Mouse (Mus musculus): Measurements from ENCODE around the gene Ubr4. TPM values are rescaled to one million over a fixed set of nuclear protein-coding genes. Genes with fewer than 3 reads are reported as not detected.
A peak's percentile ranks its signal among the peaks of the same experiment; 100 is the strongest.
"Not testable (repeated sequence)": the region's sequence is repeated elsewhere in the genome, so short reads cannot be mapped to it uniquely, and the experiment has no call there.

Gene Ubr4
- polyA plus RNA-seq, 2 experiments, result 86.6 to 159 TPM

DNA sequence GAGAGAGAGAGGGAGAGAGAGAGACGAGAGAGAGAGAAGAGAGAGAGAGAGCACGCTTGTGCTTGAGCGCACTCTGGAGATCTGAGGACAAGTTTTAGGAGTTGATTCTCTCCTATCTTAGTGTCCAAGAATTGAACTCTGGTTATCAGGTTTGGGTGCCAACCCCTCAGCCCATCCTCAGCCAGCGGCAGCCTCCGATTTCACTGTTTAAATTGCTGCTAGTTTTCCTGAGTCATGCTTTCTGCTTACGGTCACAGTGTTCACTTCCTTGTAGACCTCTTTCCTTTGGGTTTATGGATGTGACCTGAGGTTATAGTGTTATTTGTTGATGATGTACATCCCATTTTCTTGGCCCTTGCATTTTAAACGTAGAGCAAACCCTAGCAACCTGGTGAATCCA is 29.8 kb downstream of the Ubr4 start:
- no peak overlapping the region for H3K4me2 ChIP-seq (replicated peaks; ENCODE audit: low read depth, low read length, severe bottlenecking)
- peak overlapping the region; percentile 37 for H3K9ac ChIP-seq (ENCODE audit: low read depth, low read length, severe bottlenecking)
- no peak for DNase-seq (ENCODE audit: low spot score)
- no peaks in the 10 kb centered on the region for H3K9me3 ChIP-seq (ENCODE audit: control insufficient read depth, low read length)
- 85% methylated on average over 7 of the region's 7 CpGs for WGBS
- no peak for TF ChIP-seq POLR2A (IDR thresholded peaks at IDR 0.05; ENCODE audit: borderline replicate concordance, extremely low read depth, insufficient read depth, insufficient read length)
- H3K4me3 ChIP-seq (replicated peaks; ENCODE audit: low read length), result no peak overlapping the region
- ATAC-seq (ENCODE audit: low FRiP score, low read depth), result no peak
- peaks cover 4% of the 10 kb centered on the region; the same call in 1 of the 2 replicates for H3K36me3 ChIP-seq (ENCODE audit: control insufficient read depth, insufficient read depth, low read length)
- H3K27me3 ChIP-seq (ENCODE audit: control insufficient read depth, insufficient read depth, low read length), result no peaks in the 10 kb centered on the region
- peaks cover 10% of the 10 kb centered on the region for H3K4me1 ChIP-seq (ENCODE audit: control insufficient read depth, insufficient read depth, low read length)
- H3K27ac ChIP-seq (replicated peaks; ENCODE audit: low read depth, low read length), result no peak overlapping the region

DNA sequence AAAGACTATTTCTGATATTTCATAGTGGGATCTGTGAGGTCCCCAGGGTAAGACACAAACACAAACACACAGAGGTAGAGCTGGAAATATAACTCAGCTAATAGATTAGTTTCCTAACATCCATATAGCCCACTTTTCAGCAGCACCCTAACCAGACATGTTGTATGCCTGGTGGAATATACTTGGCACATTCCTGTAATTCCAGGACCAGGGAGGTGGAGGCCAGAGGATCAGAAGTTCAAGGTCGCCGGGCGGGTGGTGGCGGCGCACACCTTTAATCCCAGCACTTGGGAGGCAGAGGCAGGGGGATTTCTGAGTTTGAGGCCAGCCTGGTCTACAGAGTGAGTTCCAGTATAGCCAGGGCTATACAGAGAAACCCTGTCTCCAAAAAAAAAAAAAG is 33.4 kb downstream of the Ubr4 start:
- 91% methylated on average over 5 of the region's 5 CpGs for WGBS

DNA sequence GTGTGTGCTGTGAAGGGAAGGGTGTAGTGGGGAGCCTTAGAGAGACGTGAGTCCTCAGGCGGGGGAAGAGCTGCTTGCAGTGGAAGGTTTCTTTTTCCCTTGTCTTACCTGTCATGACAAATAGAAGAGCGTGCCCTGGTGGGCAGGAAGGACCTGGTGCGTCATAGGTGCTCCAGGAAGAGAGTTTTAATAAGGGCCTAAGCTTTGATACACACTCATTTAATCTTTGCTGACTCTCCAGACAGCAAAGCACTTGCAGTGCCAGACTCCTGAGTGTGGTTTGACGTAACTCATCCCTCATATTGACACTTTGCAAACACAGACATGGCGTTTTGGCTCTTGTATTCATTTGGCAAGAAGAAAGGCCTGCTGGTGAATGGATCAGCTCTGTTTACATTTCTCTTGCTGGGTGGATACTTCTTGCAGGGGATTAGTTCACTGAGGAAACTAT is 34.5 kb downstream of the Ubr4 start:
- Histone ChIP-seq H3K4me2 (replicated peaks; ENCODE audit: low read depth, low read length, severe bottlenecking) (no peak overlapping the region), H3K9ac (ENCODE audit: low read depth, low read length, severe bottlenecking) (no peak overlapping the region), H3K4me3 (replicated peaks; ENCODE audit: low read length) (no peak overlapping the region), H3K4me1 (ENCODE audit: control insufficient read depth, insufficient read depth, low read length) (no peaks in the 10 kb centered on the region; the same call in 1 of the 2 replicates), H3K36me3 (ENCODE audit: control insufficient read depth, insufficient read depth, low read length) (peaks cover 26% of the 10 kb centered on the region), H3K27me3 (ENCODE audit: control insufficient read depth, insufficient read depth, low read length) (no peaks in the 10 kb centered on the region), H3K9me3 (ENCODE audit: control insufficient read depth, low read length) (no peaks in the 10 kb centered on the region), H3K27ac (replicated peaks; ENCODE audit: low read depth, low read length) (0 out of 2 replicates have a peak overlapping the region, but pooled peaks have one; percentile 8)
- WGBS, result 67% methylated on average over 6 of the region's 6 CpGs
- DNase-seq (ENCODE audit: low spot score) (no peak), ATAC-seq (ENCODE audit: low FRiP score, low read depth) (no peak)
- TF ChIP-seq POLR2A (IDR thresholded peaks at IDR 0.05; ENCODE audit: borderline replicate concordance, extremely low read depth, insufficient read depth, insufficient read length), result no peak

More for the DNA sequence above, 33.4 kb downstream of the Ubr4 start:
- ATAC-seq (ENCODE audit: low FRiP score, low read depth); DNase-seq (ENCODE audit: low spot score); H3K9me3 ChIP-seq (ENCODE audit: control insufficient read depth, low read length); H3K4me1 ChIP-seq (ENCODE audit: control insufficient read depth, insufficient read depth, low read length); H3K4me2 ChIP-seq (replicated peaks; ENCODE audit: low read depth, low read length, severe bottlenecking); H3K4me3 ChIP-seq (replicated peaks; ENCODE audit: low read length); H3K27ac ChIP-seq (replicated peaks; ENCODE audit: low read depth, low read length); H3K27me3 ChIP-seq (ENCODE audit: control insufficient read depth, insufficient read depth, low read length); H3K9ac ChIP-seq (ENCODE audit: low read depth, low read length, severe bottlenecking): not testable (repeated sequence)
- H3K36me3 ChIP-seq (ENCODE audit: control insufficient read depth, insufficient read depth, low read length), result peaks cover 16% of the 10 kb centered on the region

DNA sequence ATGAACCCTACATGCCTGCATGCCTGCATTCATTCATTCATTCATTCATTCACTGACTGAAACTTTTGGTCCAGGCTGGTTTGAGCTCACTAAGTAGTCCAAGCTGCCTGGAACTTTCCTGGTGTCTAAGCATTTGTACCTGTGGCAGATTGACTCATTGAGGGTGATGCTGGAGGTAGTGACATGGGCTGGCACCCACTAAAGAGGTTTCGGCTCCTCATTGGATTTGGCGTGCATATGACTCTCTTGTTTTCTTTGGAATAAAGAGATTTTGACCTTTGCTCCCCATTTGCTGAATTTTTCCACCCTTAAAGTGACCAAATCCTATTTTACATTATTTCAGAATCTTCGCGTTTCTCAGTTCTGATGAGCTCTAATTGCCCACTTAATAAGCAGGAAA is 37.1 kb downstream of the Ubr4 start:
- DNase-seq (ENCODE audit: low spot score) (no peak), ATAC-seq (ENCODE audit: low FRiP score, low read depth) (no peak)
- no peaks in the 10 kb centered on the region for H3K9me3 ChIP-seq (ENCODE audit: control insufficient read depth, low read length)
- no peak overlapping the region for H3K4me3 ChIP-seq (replicated peaks; ENCODE audit: low read length)
- H3K36me3 ChIP-seq (ENCODE audit: control insufficient read depth, insufficient read depth, low read length), result peaks cover 50% of the 10 kb centered on the region
- no peak overlapping the region for H3K4me2 ChIP-seq (replicated peaks; ENCODE audit: low read depth, low read length, severe bottlenecking)
- no peaks in the 10 kb centered on the region for H3K27me3 ChIP-seq (ENCODE audit: control insufficient read depth, insufficient read depth, low read length)
- no peaks in the 10 kb centered on the region for H3K4me1 ChIP-seq (ENCODE audit: control insufficient read depth, insufficient read depth, low read length)
- no peak overlapping the region for H3K27ac ChIP-seq (replicated peaks; ENCODE audit: low read depth, low read length)
- no peak overlapping the region for H3K9ac ChIP-seq (ENCODE audit: low read depth, low read length, severe bottlenecking)
- 91% methylated on average over 4 of the region's 4 CpGs for WGBS
- TF ChIP-seq POLR2A (IDR thresholded peaks at IDR 0.05; ENCODE audit: borderline replicate concordance, extremely low read depth, insufficient read depth, insufficient read length), result no peak

DNA sequence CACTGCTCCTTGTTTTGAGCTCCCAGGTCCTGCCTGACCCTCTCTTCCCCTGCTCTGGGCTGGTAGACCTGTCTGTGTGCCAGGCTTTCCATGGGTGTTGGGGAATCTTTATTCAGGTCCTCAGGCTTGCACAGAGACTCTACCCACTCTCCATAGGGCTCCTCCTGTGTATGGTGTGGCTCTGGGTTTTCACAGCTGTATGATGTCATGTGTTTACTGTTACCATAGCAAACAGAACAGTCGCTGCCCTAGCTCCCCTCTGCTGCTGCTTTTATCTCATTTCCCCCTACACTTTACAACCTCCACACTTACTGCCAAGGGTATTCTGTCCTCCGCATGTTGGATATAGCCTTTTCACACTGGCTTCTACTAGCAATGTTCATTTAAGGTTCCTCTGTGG is 43.0 kb downstream of the Ubr4 start:
- TF ChIP-seq POLR2A (IDR thresholded peaks at IDR 0.05; ENCODE audit: borderline replicate concordance, extremely low read depth, insufficient read depth, insufficient read length), result no peak
- no peak overlapping the region for H3K27ac ChIP-seq (replicated peaks; ENCODE audit: low read depth, low read length)
- H3K36me3 ChIP-seq (ENCODE audit: control insufficient read depth, insufficient read depth, low read length), result peaks cover 93% of the 10 kb centered on the region
- DNase-seq (ENCODE audit: low spot score) (no peak), ATAC-seq (ENCODE audit: low FRiP score, low read depth) (no peak)
- H3K4me3 ChIP-seq (replicated peaks; ENCODE audit: low read length), result no peak overlapping the region
- no peaks in the 10 kb centered on the region for H3K27me3 ChIP-seq (ENCODE audit: control insufficient read depth, insufficient read depth, low read length)
- H3K4me2 ChIP-seq (replicated peaks; ENCODE audit: low read depth, low read length, severe bottlenecking), result no peak overlapping the region
- H3K4me1 ChIP-seq (ENCODE audit: control insufficient read depth, insufficient read depth, low read length), result no peaks in the 10 kb centered on the region
- no peak overlapping the region for H3K9ac ChIP-seq (ENCODE audit: low read depth, low read length, severe bottlenecking)
- WGBS, result 59% methylated on average over 2 of the region's 2 CpGs
- no peaks in the 10 kb centered on the region for H3K9me3 ChIP-seq (ENCODE audit: control insufficient read depth, low read length)

DNA sequence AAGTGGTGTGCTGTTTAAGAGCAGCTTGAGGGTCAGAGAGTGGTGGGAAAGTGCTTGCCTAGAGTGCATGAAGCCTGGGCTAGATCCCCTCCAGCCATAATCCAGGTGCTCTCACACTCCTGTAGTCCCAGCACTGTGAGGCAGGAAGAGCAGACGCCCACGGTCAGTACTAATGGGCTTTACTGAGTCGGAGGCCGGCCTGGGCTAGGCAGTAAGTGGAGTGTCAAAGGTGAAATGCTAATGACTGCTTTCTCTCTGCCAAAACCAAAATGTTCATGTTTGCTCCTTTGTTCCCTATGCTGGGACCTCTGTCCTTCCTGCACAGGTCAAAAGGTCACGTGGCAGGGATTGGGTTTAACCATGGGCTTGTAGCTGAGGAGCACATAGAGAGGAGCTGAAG is 48.1 kb downstream of the Ubr4 start:
- ATAC-seq (ENCODE audit: low FRiP score, low read depth), result no peak
- H3K27me3 ChIP-seq (ENCODE audit: control insufficient read depth, insufficient read depth, low read length), result no peaks in the 10 kb centered on the region
- no peak overlapping the region for H3K9ac ChIP-seq (ENCODE audit: low read depth, low read length, severe bottlenecking)
- no peak overlapping the region for H3K4me3 ChIP-seq (replicated peaks; ENCODE audit: low read length)
- DNase-seq (ENCODE audit: low spot score), result no peak
- H3K4me1 ChIP-seq (ENCODE audit: control insufficient read depth, insufficient read depth, low read length), result no peaks in the 10 kb centered on the region
- no peaks in the 10 kb centered on the region for H3K9me3 ChIP-seq (ENCODE audit: control insufficient read depth, low read length)
- no peak overlapping the region for H3K27ac ChIP-seq (replicated peaks; ENCODE audit: low read depth, low read length)
- no peak for TF ChIP-seq POLR2A (IDR thresholded peaks at IDR 0.05; ENCODE audit: borderline replicate concordance, extremely low read depth, insufficient read depth, insufficient read length)
- no peak overlapping the region for H3K4me2 ChIP-seq (replicated peaks; ENCODE audit: low read depth, low read length, severe bottlenecking)
- 75% methylated on average over 5 of the region's 5 CpGs for WGBS
- H3K36me3 ChIP-seq (ENCODE audit: control insufficient read depth, insufficient read depth, low read length), result peaks cover 95% of the 10 kb centered on the region

Measured in limb, embryonic 14.5 days (tissue).